Mouse (Mus musculus) MEL (cell line): ENCODE data around the gene Eif4e2. TPM values are rescaled to one million over a fixed set of nuclear protein-coding genes. Genes with fewer than 3 reads are reported as not detected.

ENCODE experiments used
- DNase-seq: peaks from one replicate; pipeline ENCODE4 v3.0.0; 2011; ENCODE audit warnings: low read depth, low spot score
- H3K27ac ChIP-seq: 2 replicates; pipeline ENCODE4 v1.5.1; 2012; ENCODE audit warnings: low read depth, mild to moderate bottlenecking, control low read depth, low read length, moderate library complexity; ENCODE audit not compliant: control insufficient read depth
- H3K27me3 ChIP-seq, 2 experiments: fragments of 150-350 bp in 1 of 2; sonication (generic) in 1 of 2; 2 replicates each; pipeline ENCODE4 v1.6.1; 2012; ENCODE audit warnings: low read length in 2 of 2, mild to moderate bottlenecking in 2 of 2, improper control_type of control experiment in 1 of 2, moderate library complexity in 1 of 2; ENCODE audit not compliant: insufficient read depth in 2 of 2, control insufficient read depth in 1 of 2
- H3K36me3 ChIP-seq, 2 experiments: 2 replicates each; pipeline ENCODE4 v1.6.1; 2012 to 2014; ENCODE audit warnings: low read length in 2 of 2, improper control_type of control experiment in 1 of 2, inconsistent platforms in 1 of 2, mild to moderate bottlenecking in 1 of 2; ENCODE audit not compliant: insufficient read depth in 2 of 2, control insufficient read depth in 1 of 2
- H3K4me1 ChIP-seq, 2 experiments: fragments of 150-350 bp in 1 of 2; sonication (generic) in 1 of 2; 2 replicates each; pipeline ENCODE4 v1.6.1; 2012; ENCODE audit warnings: low read length in 2 of 2, improper control_type of control experiment in 1 of 2, mild to moderate bottlenecking in 1 of 2; ENCODE audit not compliant: insufficient read depth in 2 of 2, control insufficient read depth in 1 of 2
- H3K4me3 ChIP-seq, 2 experiments: fragments of 150-350 bp in 1 of 2; sonication (generic) in 1 of 2; 2 replicates each; pipeline ENCODE4 v1.5.1; 2012; ENCODE audit warnings: low read depth in 2 of 2, low read length in 2 of 2, mild to moderate bottlenecking in 2 of 2, moderate library complexity in 2 of 2, control low read depth in 1 of 2, improper control_type of control experiment in 1 of 2; ENCODE audit not compliant: control insufficient read depth in 1 of 2, insufficient read depth in 1 of 2
- H3K79me2 ChIP-seq: 2 replicates; pipeline ENCODE4 v1.6.1; 2012; ENCODE audit warnings: mild to moderate bottlenecking, low read length, moderate library complexity; ENCODE audit not compliant: control insufficient read depth, poor library complexity, insufficient read depth
- H3K9ac ChIP-seq: 2 replicates; pipeline ENCODE4 v1.6.1; 2012; ENCODE audit warnings: low read depth, mild to moderate bottlenecking, control low read depth, low read length, moderate library complexity; ENCODE audit not compliant: control insufficient read depth, poor library complexity, severe bottlenecking
- H3K9me3 ChIP-seq: fragments of 150-350 bp; sonication (generic); replicated peaks from 2 replicates; pipeline ENCODE4 v1.6.1; 2012; ENCODE audit warnings: mild to moderate bottlenecking, low read length, improper control_type of control experiment, moderate library complexity; ENCODE audit not compliant: insufficient read depth
- BHLHE40 ChIP-seq: IDR thresholded peaks from 2 replicates; pipeline ENCODE4 v1.6.1; 2012; ENCODE audit warnings: low read depth, mild to moderate bottlenecking, inconsistent platforms, low read length, improper control_type of control experiment, borderline replicate concordance
- CHD2 ChIP-seq: IDR thresholded peaks from 2 replicates; pipeline ENCODE4 v1.6.1; 2011; ENCODE audit warnings: low read length, improper control_type of control experiment
- GABPA ChIP-seq: IDR thresholded peaks from 2 replicates; pipeline ENCODE4 v1.6.1; 2012; ENCODE audit warnings: low read depth, mild to moderate bottlenecking, inconsistent platforms, low read length, improper control_type of control experiment, moderate library complexity
- GATA1 ChIP-seq: IDR thresholded peaks from 2 replicates; pipeline ENCODE4 v1.6.1; 2011; ENCODE audit warnings: low read depth, low read length, improper control_type of control experiment
- KAT2A ChIP-seq: conservative IDR thresholded peaks from 2 replicates; pipeline ENCODE4 v1.6.1; 2012; ENCODE audit warnings: low read depth, low read length, improper control_type of control experiment, inconsistent platforms
- MAFK ChIP-seq: IDR thresholded peaks from 2 replicates; pipeline ENCODE4 v1.6.1; 2011; ENCODE audit warnings: low read depth, mild to moderate bottlenecking, low read length, improper control_type of control experiment, borderline replicate concordance
- MAX ChIP-seq: IDR thresholded peaks from 2 replicates; pipeline ENCODE4 v1.6.1; 2011; ENCODE audit warnings: low read length, improper control_type of control experiment
- MAZ ChIP-seq: IDR thresholded peaks from 2 replicates; pipeline ENCODE4 v1.6.1; 2012; ENCODE audit warnings: low read depth, mild to moderate bottlenecking, inconsistent platforms, low read length, improper control_type of control experiment
- MXI1 ChIP-seq: IDR thresholded peaks from 2 replicates; pipeline ENCODE4 v1.6.1; 2011; ENCODE audit warnings: mild to moderate bottlenecking, low read depth, low read length, improper control_type of control experiment
- NRF1 ChIP-seq: IDR thresholded peaks from 2 replicates; pipeline ENCODE4 v1.6.1; 2014; ENCODE audit warnings: low read depth, mild to moderate bottlenecking, inconsistent platforms, low read length, improper control_type of control experiment, moderate library complexity; ENCODE audit not compliant: poor library complexity, insufficient read depth, severe bottlenecking
- POLR2AphosphoS2 ChIP-seq: IDR thresholded peaks from 2 replicates; pipeline ENCODE4 v1.6.1; 2011; ENCODE audit warnings: low read length, improper control_type of control experiment
- POLR2AphosphoS5 ChIP-seq: IDR thresholded peaks from 2 replicates; pipeline ENCODE4 v1.6.1; 2012; ENCODE audit warnings: low read depth, borderline replicate concordance, mild to moderate bottlenecking, inconsistent platforms, low read length, moderate library complexity, mixed read lengths
- RAD21 ChIP-seq: IDR thresholded peaks from 2 replicates; pipeline ENCODE4 v1.6.1; 2011; ENCODE audit warnings: mild to moderate bottlenecking, low read depth, low read length, improper control_type of control experiment
- RCOR1 ChIP-seq: IDR thresholded peaks from 2 replicates; pipeline ENCODE4 v1.6.1; 2012; ENCODE audit warnings: low read depth, mild to moderate bottlenecking, inconsistent platforms, low read length, improper control_type of control experiment
- SMC3 ChIP-seq: IDR thresholded peaks from 2 replicates; pipeline ENCODE4 v1.6.1; 2011; ENCODE audit warnings: low read depth, low read length, improper control_type of control experiment
- UBTF ChIP-seq: IDR thresholded peaks from 2 replicates; pipeline ENCODE4 v1.6.1; 2012; ENCODE audit warnings: low read depth, mild to moderate bottlenecking, inconsistent platforms, low read length, improper control_type of control experiment, moderate library complexity, borderline replicate concordance; ENCODE audit not compliant: insufficient read depth
- USF1 ChIP-seq: IDR thresholded peaks from 2 replicates; pipeline ENCODE4 v1.6.1; 2014; ENCODE audit warnings: low read depth, mild to moderate bottlenecking, inconsistent platforms, low read length, improper control_type of control experiment, moderate library complexity
- USF2 ChIP-seq, 2 experiments: IDR thresholded peaks; 2 replicates each; pipeline ENCODE4 v1.6.1; 2011 to 2012; ENCODE audit warnings: improper control_type of control experiment in 2 of 2, low read length in 2 of 2, borderline replicate concordance in 1 of 2, inconsistent platforms in 1 of 2, low read depth in 1 of 2, mild to moderate bottlenecking in 1 of 2; ENCODE audit not compliant: insufficient read depth in 1 of 2
- ZKSCAN1 ChIP-seq: IDR thresholded peaks from 2 replicates; pipeline ENCODE4 v1.6.1; 2012; ENCODE audit warnings: low read depth, mild to moderate bottlenecking, inconsistent platforms, low read length, improper control_type of control experiment, moderate library complexity
- ZNF384 ChIP-seq: IDR thresholded peaks from 2 replicates; pipeline ENCODE4 v1.6.1; 2012; ENCODE audit warnings: low read depth, mild to moderate bottlenecking, inconsistent platforms, low read length, improper control_type of control experiment
- polyA plus RNA-seq, 2 experiments: library from polyadenylated mRNA; stranded (reverse) in 1 of 2; unstranded in 1 of 2; fragments of >175 nt in 1 of 2; fragments of >200 nt in 1 of 2; gene quantifications; 2 replicates each; pipeline versions ENCODE4 v1.2.1 to v1.2.4; 2012; ENCODE audit warnings: low replicate concordance in 2 of 2, low read depth in 1 of 2; ENCODE audit not compliant: insufficient read length in 2 of 2, insufficient read depth in 1 of 2, missing spikeins in 1 of 2
- total RNA-seq: library from RNA; depleted of rRNA; stranded (reverse); fragments of 300-350 nt; gene quantifications from 2 replicates; pipeline ENCODE4 v1.2.3, GENCODE M21; 2012

Eif4e2 gene
- total and polyA plus RNA-seq, 3 experiments = 132 to 220 (median 165) TPM

GRCm38 (mm10) chr1:87201848-87202247 is 11.9 kb upstream of the Eif4e2 start:
- no peak overlapping the region for H3K4me3 ChIP-seq
- no peaks in the 10 kb centered on the region for H3K36me3 ChIP-seq
- H3K4me1 ChIP-seq = no peaks in the 10 kb centered on the region
- TF ChIP-seq ZNF384 = no peak
- no peaks in the 10 kb centered on the region for H3K9me3 ChIP-seq
- H3K9ac ChIP-seq = no peak overlapping the region
- H3K79me2 ChIP-seq = no peaks in the 10 kb centered on the region
- H3K27me3 ChIP-seq = peaks cover 0 to 11% of the 10 kb centered on the region in 2 experiments
- no peak for DNase-seq
- H3K27ac ChIP-seq = no peak overlapping the region

- DNase-seq = no peak
- H3K27ac ChIP-seq = no peak overlapping the region
- no peaks in the 10 kb centered on the region for H3K36me3 ChIP-seq
- H3K79me2 ChIP-seq = no peaks in the 10 kb centered on the region
- H3K9ac ChIP-seq = no peak overlapping the region
- no peak for TF ChIP-seq POLR2AphosphoS2
- no peak for TF ChIP-seq RCOR1
- no peak for TF ChIP-seq SMC3
- TF ChIP-seq USF2 (IDR thresholded peaks at IDR 0.05; ENCODE audit: borderline replicate concordance in 1 of 2, insufficient read depth in 1 of 2, low read depth in 1 of 2, low read length in 2 of 2) = no peak
- no peak for TF ChIP-seq MAZ
- no peak for TF ChIP-seq GATA1
- TF ChIP-seq USF1 = no peak
- TF ChIP-seq GABPA = no peak
- no peak for TF ChIP-seq CHD2
- TF ChIP-seq ZKSCAN1 = no peak
- no peak for TF ChIP-seq MXI1
- no peak for TF ChIP-seq MAFK
- no peak for TF ChIP-seq UBTF
- TF ChIP-seq NRF1 = no peak
- no peak for TF ChIP-seq RAD21
- TF ChIP-seq ZNF384 = no peak
- TF ChIP-seq MAX = no peak
- TF ChIP-seq KAT2A = no peak
- no peak for TF ChIP-seq BHLHE40
- no peak for TF ChIP-seq POLR2AphosphoS5
- no peak overlapping the region for H3K4me3 ChIP-seq
- peaks cover 0 to 3% of the 10 kb centered on the region in 2 experiments; a peak in 3 of 4 replicates for H3K27me3 ChIP-seq
- H3K9me3 ChIP-seq = no peaks in the 10 kb centered on the region
- H3K4me1 ChIP-seq = no peaks in the 10 kb centered on the region
These were observed 9.9 kb upstream of the Eif4e2 start for GRCm38 (mm10) chr1:87203779-87204178.
